Mouse (Mus musculus): ENCODE results near the gene Apc2.

DNA sequence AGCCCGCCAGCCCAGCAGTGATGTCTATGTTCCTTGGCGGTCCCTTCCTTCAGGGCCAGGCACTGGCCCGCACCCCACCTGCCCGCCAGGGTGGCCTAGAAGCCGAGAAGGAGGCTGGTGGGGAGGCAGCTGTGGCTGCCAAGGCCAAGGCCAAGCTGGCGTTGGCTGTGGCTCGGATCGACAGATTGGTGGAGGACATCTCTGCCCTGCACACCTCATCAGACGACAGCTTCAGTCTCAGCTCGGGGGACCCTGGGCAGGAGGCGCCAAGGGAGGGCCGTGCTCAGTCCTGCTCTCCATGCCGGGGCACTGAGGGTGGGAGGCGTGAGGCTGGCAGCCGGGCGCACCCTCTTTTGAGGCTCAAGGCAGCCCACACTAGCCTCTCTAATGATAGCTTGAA is 15.8 kb downstream of the Apc2 start:
- TF ChIP-seq POLR2A (IDR thresholded peaks at IDR 0.05; ENCODE audit: borderline replicate concordance, low read depth, low read length): no peak
- no peak for TF ChIP-seq CTCF (IDR thresholded peaks at IDR 0.05; ENCODE audit: low read depth, low read length)

All from bone marrow macrophage, adult 2 months (primary cell).